Mouse (Mus musculus) small intestine, adult 2 months (tissue): Measurements from ENCODE around the gene Neurl2.

ENCODE experiments used
- CTCF ChIP-seq: fragments of 200-500 bp; IDR thresholded peaks from 2 replicates; pipeline ENCODE4 v1.5.1; 2012; ENCODE audit warnings: low read depth, mild to moderate bottlenecking, control low read depth, inconsistent platforms, low read length, moderate library complexity, mixed read lengths; ENCODE audit not compliant: insufficient replicate concordance, insufficient read length; ENCODE audit errors: extremely low read depth
- POLR2A ChIP-seq: fragments of 200-500 bp; IDR thresholded peaks from 2 replicates; pipeline ENCODE4 v1.6.1; 2012; ENCODE audit warnings: low read depth, mild to moderate bottlenecking, control low read depth, inconsistent platforms, low read length, moderate library complexity

DNA sequence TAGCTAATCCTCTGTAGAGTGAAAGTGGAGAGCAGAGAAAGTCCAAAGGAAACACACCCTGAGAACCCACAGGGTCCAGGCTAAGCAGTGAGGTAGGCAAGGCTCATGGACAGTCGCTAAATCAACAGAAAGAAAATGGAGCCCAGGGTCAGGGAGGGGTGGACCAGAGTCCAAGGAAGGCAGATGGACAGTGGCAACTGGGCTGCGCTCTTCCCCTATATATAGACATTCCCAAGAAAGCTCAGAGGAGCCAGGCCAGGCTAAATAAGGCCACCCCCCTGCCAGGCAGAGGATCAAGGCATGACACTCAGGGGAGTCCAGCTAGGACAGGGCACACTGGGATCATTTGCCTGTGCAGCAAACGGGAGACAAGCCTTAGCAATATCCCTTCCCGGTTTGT is 51.4 kb downstream of the Neurl2 start:
- no peak for TF ChIP-seq CTCF
- no peak for TF ChIP-seq POLR2A
